Mouse (Mus musculus) stomach, postnatal 0 days (tissue): ENCODE results near the gene Ppp3ca. TPM values are rescaled to one million over a fixed set of nuclear protein-coding genes. Genes with fewer than 3 reads are reported as not detected.

ENCODE experiments used
- ATAC-seq: fragments of 200-750 bp; cut with Nextera tagmentation; 2 replicates; pipeline ENCODE4 v1.8.0; 2017; ENCODE audit not compliant: low FRiP score, low TSS enrichment
- DNase-seq: peaks from one replicate; pipeline ENCODE4 v3.0.0-alpha.2; 2016; ENCODE audit warnings: low spot score
- H3K27ac ChIP-seq: fragments of 300-500 bp; sonication (generic); replicated peaks from 2 replicates; pipeline ENCODE4 v1.5.1; 2014; ENCODE audit warnings: mild to moderate bottlenecking, control low read depth
- H3K27me3 ChIP-seq: fragments of 300-500 bp; sonication (generic); 2 replicates; pipeline ENCODE4 v1.6.1; 2014; ENCODE audit warnings: low read length; ENCODE audit not compliant: control insufficient read depth, insufficient read depth
- H3K36me3 ChIP-seq: fragments of 300-500 bp; sonication (generic); 2 replicates; pipeline ENCODE4 v1.6.1; 2014; ENCODE audit warnings: low read length, mixed read lengths; ENCODE audit not compliant: control insufficient read depth, insufficient read depth
- H3K4me1 ChIP-seq: fragments of 300-500 bp; sonication (generic); replicated peaks from 2 replicates; pipeline ENCODE4 v1.6.1; 2014; ENCODE audit warnings: antibody characterized with exemption; ENCODE audit not compliant: control insufficient read depth, insufficient read depth
- H3K4me2 ChIP-seq: fragments of 300-500 bp; sonication (generic); replicated peaks from 2 replicates; pipeline ENCODE4 v1.6.1; 2014; ENCODE audit warnings: low read depth, mild to moderate bottlenecking, control low read depth, moderate library complexity
- H3K4me3 ChIP-seq: fragments of 300-500 bp; sonication (generic); 2 replicates; pipeline ENCODE4 v1.5.1; 2014; ENCODE audit warnings: low read depth, low read length, control low read depth
- H3K9ac ChIP-seq: fragments of 300-500 bp; sonication (generic); 2 replicates; pipeline ENCODE4 v1.6.1; 2014; ENCODE audit warnings: mild to moderate bottlenecking, low read length, control low read depth, mixed read lengths
- H3K9me3 ChIP-seq: fragments of 300-500 bp; sonication (generic); 2 replicates; pipeline ENCODE4 v1.6.1; 2016; ENCODE audit warnings: low read length; ENCODE audit not compliant: control insufficient read depth
- CTCF ChIP-seq: IDR thresholded peaks from 2 replicates; pipeline ENCODE4 v1.5.1; 2016; ENCODE audit warnings: antibody characterized with exemption, low read depth, mild to moderate bottlenecking, moderate library complexity
- EP300 ChIP-seq: optimal IDR thresholded peaks from 2 replicates; pipeline ENCODE3; 2016; ENCODE audit warnings: antibody characterized with exemption
- WGBS: fragments of 180-500 bp; shearing (Covaris S2); extraction: QIAGEN DNeasy Blood & Tissue Kit; methylation state at CpG from one replicate; pipeline ENCODE4 v1.1.7; 2014; 5-methylcytosine and 5-hydroxymethylcytosine counted together
- polyA plus RNA-seq: library from polyadenylated mRNA; unstranded; fragments of >200 nt; fragmentation: Nextera tagmentation; extraction: Ambion mirVana; gene quantifications from 2 replicates; pipeline ENCODE4 v1.2.1, GENCODE M21; 2015

Gene Ppp3ca
- polyA plus RNA-seq, 1 experiment from 2014 or later = 50.2 TPM

DNA sequence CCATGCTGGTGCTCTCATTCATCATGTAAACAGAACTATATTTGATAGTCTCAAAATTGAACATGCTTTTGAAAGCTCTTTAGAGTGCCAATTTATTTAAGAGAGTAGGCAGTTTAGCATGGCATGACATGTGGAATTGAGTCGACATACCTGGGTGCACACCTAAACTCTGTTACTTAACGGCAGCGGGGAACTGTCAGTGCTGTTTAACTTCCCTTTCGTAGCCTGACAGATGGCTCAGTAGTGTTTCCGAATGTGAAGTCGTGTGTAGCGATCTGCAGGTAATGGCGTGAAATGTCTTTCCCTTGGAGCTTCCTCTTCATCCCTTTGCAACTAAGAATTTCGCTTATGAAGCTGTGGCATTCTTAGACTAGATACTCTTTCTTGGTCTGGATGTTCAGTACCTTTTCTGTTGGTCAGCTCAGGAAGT is 107.9 kb downstream of the Ppp3ca start:
- 78% methylated on average over 9 of the region's 9 CpGs for WGBS
- Histone ChIP-seq H3K4me3 (no peak overlapping the region), H3K4me2 (no peak overlapping the region), H3K9ac (no peak overlapping the region), H3K4me1 (no peaks in the 10 kb centered on the region), H3K36me3 (no peaks in the 10 kb centered on the region), H3K27me3 (no peaks in the 10 kb centered on the region), H3K9me3 (no peaks in the 10 kb centered on the region), H3K27ac (no peak overlapping the region)
- no peak for ATAC-seq
- no peak for DNase-seq
- TF ChIP-seq CTCF = no peak
- TF ChIP-seq EP300 = no peak

- ATAC-seq (no peak), DNase-seq (no peak)
- H3K27me3 ChIP-seq = no peaks in the 10 kb centered on the region
- WGBS = 91% methylated on average over 3 of the region's 3 CpGs
- no peaks in the 10 kb centered on the region for H3K9me3 ChIP-seq
- TF ChIP-seq EP300 (no peak), CTCF (no peak)
- no peak overlapping the region for H3K4me3 ChIP-seq
- H3K4me1 ChIP-seq = no peaks in the 10 kb centered on the region
- no peak overlapping the region for H3K4me2 ChIP-seq
- no peak overlapping the region for H3K27ac ChIP-seq
- H3K9ac ChIP-seq = no peak overlapping the region
- no peaks in the 10 kb centered on the region for H3K36me3 ChIP-seq
Observed at GRCm38 (mm10) chr3:136780321-136780720, 110.4 kb downstream of the Ppp3ca start.

GRCm38 (mm10) chr3:136782058-136782457 is 112.1 kb downstream of the Ppp3ca start:
- Histone ChIP-seq H3K9me3 (no peaks in the 10 kb centered on the region), H3K4me1 (no peaks in the 10 kb centered on the region), H3K4me2 (no peak overlapping the region), H3K9ac (no peak overlapping the region), H3K4me3 (no peak overlapping the region), H3K36me3 (no peaks in the 10 kb centered on the region), H3K27me3 (no peaks in the 10 kb centered on the region), H3K27ac (no peak overlapping the region)
- ATAC-seq (no peak), DNase-seq (no peak)
- TF ChIP-seq EP300 = no peak
- no peak for TF ChIP-seq CTCF

DNA sequence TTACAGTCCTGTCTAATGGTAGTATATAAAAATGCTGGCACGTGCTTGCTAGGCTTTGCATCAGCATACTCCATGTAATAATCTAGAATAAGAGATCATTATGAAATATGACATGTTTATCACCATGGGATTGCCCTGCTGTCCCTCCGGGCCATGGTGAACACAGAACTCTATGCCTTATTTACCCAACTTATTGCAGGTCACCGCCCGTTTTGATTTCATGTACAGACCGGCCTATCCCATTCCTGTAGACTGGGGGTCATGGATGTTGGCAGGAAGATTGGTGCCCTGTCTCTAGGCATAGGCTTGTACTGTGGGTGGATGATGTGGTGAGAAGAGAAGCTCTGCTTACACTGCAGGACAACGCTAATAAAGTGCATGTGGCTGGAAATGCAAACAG is 115.8 kb downstream of the Ppp3ca start:
- no peaks in the 10 kb centered on the region for H3K27me3 ChIP-seq
- DNase-seq (no peak), ATAC-seq (0 out of 2 replicates have a peak, but pooled peaks have one; percentile 12)
- 68% methylated on average over 6 of the region's 6 CpGs for WGBS
- no peak for TF ChIP-seq CTCF
- no peak for TF ChIP-seq EP300
- no peak overlapping the region for H3K4me2 ChIP-seq
- H3K36me3 ChIP-seq = no peaks in the 10 kb centered on the region
- H3K9ac ChIP-seq = no peak overlapping the region
- H3K4me1 ChIP-seq = no peaks in the 10 kb centered on the region
- H3K27ac ChIP-seq = no peak overlapping the region
- no peaks in the 10 kb centered on the region for H3K9me3 ChIP-seq
- H3K4me3 ChIP-seq = no peak overlapping the region

- H3K4me2 ChIP-seq = no peak overlapping the region
- H3K4me3 ChIP-seq = no peak overlapping the region
- DNase-seq (no peak), ATAC-seq (0 out of 2 replicates have a peak, but pooled peaks have one; percentile 18)
- H3K27ac ChIP-seq = no peak overlapping the region
- TF ChIP-seq EP300 = no peak
- TF ChIP-seq CTCF = no peak
- no peaks in the 10 kb centered on the region for H3K4me1 ChIP-seq
- H3K9ac ChIP-seq = no peak overlapping the region
- H3K9me3 ChIP-seq = no peaks in the 10 kb centered on the region
- WGBS = 33% methylated on average over 4 of the region's 4 CpGs
- H3K36me3 ChIP-seq = no peaks in the 10 kb centered on the region
- H3K27me3 ChIP-seq = no peaks in the 10 kb centered on the region
Observed at GRCm38 (mm10) chr3:136790261-136790871, 120.4 kb downstream of the Ppp3ca start.

GRCm38 (mm10) chr3:136791404-136791803 is 121.5 kb downstream of the Ppp3ca start:
- no peak for DNase-seq
- no peak overlapping the region for H3K4me3 ChIP-seq
- H3K9ac ChIP-seq = no peak overlapping the region
- no peak for ATAC-seq
- H3K27me3 ChIP-seq = no peaks in the 10 kb centered on the region
- no peak overlapping the region for H3K4me2 ChIP-seq
- H3K9me3 ChIP-seq = no peaks in the 10 kb centered on the region
- no peaks in the 10 kb centered on the region for H3K36me3 ChIP-seq
- no peak overlapping the region for H3K27ac ChIP-seq
- 80% methylated on average over 5 of the region's 5 CpGs for WGBS
- H3K4me1 ChIP-seq = no peaks in the 10 kb centered on the region
- TF ChIP-seq EP300 = no peak
- TF ChIP-seq CTCF = no peak
